Mouse (Mus musculus): ENCODE results near the gene Osbpl8. TPM values are rescaled to one million over a fixed set of nuclear protein-coding genes. Genes with fewer than 3 reads are reported as not detected.
A peak's percentile ranks its signal among the peaks of the same experiment; 100 is the strongest.

Gene Osbpl8
- total and polyA plus RNA-seq, 2 experiments from 2014 or later, result 15.8 to 36.3 TPM

- H3K36me3 ChIP-seq (ENCODE audit: insufficient read depth, low read length), result no peaks in the 10 kb centered on the region
- no peak overlapping the region for H3K4me3 ChIP-seq (ENCODE audit: low read length)
- no peak for ATAC-seq
- WGBS, result 82% methylated on average over 7 of the region's 7 CpGs
- no peak for DNase-seq (ENCODE audit: low spot score)
- TF ChIP-seq CTCF (IDR thresholded peaks at IDR 0.05; ENCODE audit: low read depth), result no peak
- no peaks in the 10 kb centered on the region for H3K27me3 ChIP-seq (ENCODE audit: insufficient read depth, low read length)
- H3K9me3 ChIP-seq (ENCODE audit: low read length), result no peaks in the 10 kb centered on the region
- H3K4me1 ChIP-seq (ENCODE audit: insufficient read depth, low read length), result no peaks in the 10 kb centered on the region
- no peak overlapping the region for H3K27ac ChIP-seq
- H3K4me2 ChIP-seq (ENCODE audit: low read depth, low read length), result no peak overlapping the region
- H3K9ac ChIP-seq (replicated peaks; ENCODE audit: low read length), result no peak overlapping the region
These were observed 36.6 kb downstream of the Osbpl8 start for GRCm38 (mm10) chr10:111201120-111201519.

GRCm38 (mm10) chr10:111201666-111202065, 37.1 kb downstream of the Osbpl8 start:
- Histone ChIP-seq H3K27me3 (ENCODE audit: insufficient read depth, low read length) (no peaks in the 10 kb centered on the region), H3K9ac (replicated peaks; ENCODE audit: low read length) (no peak overlapping the region), H3K4me1 (ENCODE audit: insufficient read depth, low read length) (no peaks in the 10 kb centered on the region), H3K4me3 (ENCODE audit: low read length) (no peak overlapping the region), H3K36me3 (ENCODE audit: insufficient read depth, low read length) (no peaks in the 10 kb centered on the region), H3K27ac (no peak overlapping the region), H3K9me3 (ENCODE audit: low read length) (no peaks in the 10 kb centered on the region), H3K4me2 (ENCODE audit: low read depth, low read length) (no peak overlapping the region)
- ATAC-seq (no peak), DNase-seq (ENCODE audit: low spot score) (no peak)
- TF ChIP-seq CTCF (IDR thresholded peaks at IDR 0.05; ENCODE audit: low read depth), result no peak
- 65% methylated on average over 4 of the region's 4 CpGs for WGBS

- TF ChIP-seq CTCF (IDR thresholded peaks at IDR 0.05; ENCODE audit: low read depth), result no peak
- Histone ChIP-seq H3K4me1 (ENCODE audit: insufficient read depth, low read length) (no peaks in the 10 kb centered on the region), H3K9ac (replicated peaks; ENCODE audit: low read length) (no peak overlapping the region), H3K4me2 (ENCODE audit: low read depth, low read length) (no peak overlapping the region), H3K9me3 (ENCODE audit: low read length) (no peaks in the 10 kb centered on the region), H3K36me3 (ENCODE audit: insufficient read depth, low read length) (no peaks in the 10 kb centered on the region), H3K27me3 (ENCODE audit: insufficient read depth, low read length) (no peaks in the 10 kb centered on the region), H3K27ac (no peak overlapping the region), H3K4me3 (ENCODE audit: low read length) (no peak overlapping the region)
- DNase-seq (ENCODE audit: low spot score), result peak; percentile 33
- no peak for ATAC-seq
- WGBS, result 64% methylated on average over 5 of the region's 5 CpGs
These were observed 39.5 kb downstream of the Osbpl8 start for GRCm38 (mm10) chr10:111204089-111204488.

- TF ChIP-seq CTCF (IDR thresholded peaks at IDR 0.05; ENCODE audit: low read depth), result no peak
- WGBS, result 96% methylated on average over 2 of the region's 2 CpGs
These were observed 40.9 kb downstream of the Osbpl8 start for GRCm38 (mm10) chr10:111205421-111205820.

GRCm38 (mm10) chr10:111207386-111207785, 42.8 kb downstream of the Osbpl8 start:
- Histone ChIP-seq H3K4me2 (ENCODE audit: low read depth, low read length) (no peak overlapping the region), H3K27ac (no peak overlapping the region), H3K9me3 (ENCODE audit: low read length) (no peaks in the 10 kb centered on the region), H3K4me1 (ENCODE audit: insufficient read depth, low read length) (no peaks in the 10 kb centered on the region), H3K9ac (replicated peaks; ENCODE audit: low read length) (no peak overlapping the region), H3K4me3 (ENCODE audit: low read length) (no peak overlapping the region), H3K27me3 (ENCODE audit: insufficient read depth, low read length) (no peaks in the 10 kb centered on the region), H3K36me3 (ENCODE audit: insufficient read depth, low read length) (no peaks in the 10 kb centered on the region)
- no peak for TF ChIP-seq CTCF (IDR thresholded peaks at IDR 0.05; ENCODE audit: low read depth)
- ATAC-seq (no peak), DNase-seq (ENCODE audit: low spot score) (no peak)
- 78% methylated on average over 9 of the region's 9 CpGs for WGBS

More at GRCm38 (mm10) chr10:111205421-111205820, 40.9 kb downstream of the Osbpl8 start:
- Histone ChIP-seq H3K4me3 (ENCODE audit: low read length) (no peak overlapping the region), H3K27me3 (ENCODE audit: insufficient read depth, low read length) (no peaks in the 10 kb centered on the region), H3K27ac (no peak overlapping the region), H3K9me3 (ENCODE audit: low read length) (no peaks in the 10 kb centered on the region), H3K4me1 (ENCODE audit: insufficient read depth, low read length) (no peaks in the 10 kb centered on the region), H3K9ac (replicated peaks; ENCODE audit: low read length) (no peak overlapping the region), H3K4me2 (ENCODE audit: low read depth, low read length) (no peak overlapping the region), H3K36me3 (ENCODE audit: insufficient read depth, low read length) (no peaks in the 10 kb centered on the region)
- no peak for DNase-seq (ENCODE audit: low spot score)
- no peak for ATAC-seq

GRCm38 (mm10) chr10:111214084-111214483, 49.5 kb downstream of the Osbpl8 start:
- Histone ChIP-seq H3K9me3 (ENCODE audit: low read length) (no peaks in the 10 kb centered on the region), H3K27ac (no peak overlapping the region), H3K36me3 (ENCODE audit: insufficient read depth, low read length) (no peaks in the 10 kb centered on the region), H3K4me3 (ENCODE audit: low read length) (no peak overlapping the region), H3K4me2 (ENCODE audit: low read depth, low read length) (no peak overlapping the region), H3K4me1 (ENCODE audit: insufficient read depth, low read length) (no peaks in the 10 kb centered on the region), H3K27me3 (ENCODE audit: insufficient read depth, low read length) (no peaks in the 10 kb centered on the region), H3K9ac (replicated peaks; ENCODE audit: low read length) (no peak overlapping the region)
- 93% methylated on average over 3 of the region's 3 CpGs for WGBS
- ATAC-seq, result no peak
- DNase-seq (ENCODE audit: low spot score), result no peak
- TF ChIP-seq CTCF (IDR thresholded peaks at IDR 0.05; ENCODE audit: low read depth), result no peak

- TF ChIP-seq CTCF (IDR thresholded peaks at IDR 0.05; ENCODE audit: low read depth), result no peak
- no peaks in the 10 kb centered on the region for H3K27me3 ChIP-seq (ENCODE audit: insufficient read depth, low read length)
- 83% methylated on average over 2 of the region's 2 CpGs for WGBS
- H3K9ac ChIP-seq (replicated peaks; ENCODE audit: low read length), result no peak overlapping the region
- H3K4me2 ChIP-seq (ENCODE audit: low read depth, low read length), result no peak overlapping the region
- no peaks in the 10 kb centered on the region for H3K9me3 ChIP-seq (ENCODE audit: low read length)
- no peak overlapping the region for H3K27ac ChIP-seq
- H3K4me3 ChIP-seq (ENCODE audit: low read length), result no peak overlapping the region
- DNase-seq (ENCODE audit: low spot score) (no peak), ATAC-seq (no peak)
- no peaks in the 10 kb centered on the region for H3K36me3 ChIP-seq (ENCODE audit: insufficient read depth, low read length)
- no peaks in the 10 kb centered on the region for H3K4me1 ChIP-seq (ENCODE audit: insufficient read depth, low read length)
These were observed 50.1 kb downstream of the Osbpl8 start for GRCm38 (mm10) chr10:111214696-111215095.
